Comparison of ENCODE assay signal across 19 mouse cellular contexts in genomic region chr10:85518111-85518409, GRCm38 (mm10).
DNase-seq lines count a peak whose midpoint lies in the region; ATAC-seq and TF ChIP-seq lines count a peak whose summit lies in the region.
"Had no signal": no experiment of that assay in that cellular context is flagged by ENCODE, and none has a peak within 500 bp of the region (broad histone marks: within the 10 kb centered on the region; RNA-seq: fewer than 3 reads in every experiment).

No protein-coding gene starts in this region.

- no peak overlapping the region for H3K9ac ChIP-seq in embryonic facial prominence, embryonic 11.5 days (replicated peaks; ENCODE audit: low read length)
- H3K9ac ChIP-seq in limb, embryonic 14.5 days (ENCODE audit: low read depth, low read length, severe bottlenecking) = no peak overlapping the region
- H3K9ac ChIP-seq: forebrain, embryonic 15.5 days; heart, embryonic 13.5 days had no signal

- no peak for DNase-seq in embryonic facial prominence, embryonic 10.5 days (ENCODE audit: low spot score)
- no peak for DNase-seq in embryonic facial prominence, embryonic 11.5 days (ENCODE audit: low spot score)
- no peak for DNase-seq in limb, embryonic 10.5 days (ENCODE audit: low spot score)
- DNase-seq in limb, embryonic 14.5 days (ENCODE audit: low spot score) = no peak
- no peak for DNase-seq in lung, postnatal 25 days (ENCODE audit: low spot score)
- DNase-seq in layer of hippocampus, adult 8-10 months (ENCODE audit: low spot score in 2 of 2) = no peak
- DNase-seq: adrenal gland, postnatal 10 days; cerebellum, adult 11-12 months; cerebellum, adult 9-11 months; cerebellum, postnatal 36 days; gastrocnemius, postnatal 36 days; heart, adult 11 months; heart, postnatal 36 days had no signal

- no peak for ATAC-seq in embryonic facial prominence, embryonic 11.5 days (replicated peaks; ENCODE audit: insufficient number of reproducible peaks, low FRiP score, low TSS enrichment, low read depth)
- peak; percentile 19; the same call in 1 of the 2 replicates for ATAC-seq in limb, embryonic 14.5 days (ENCODE audit: low FRiP score, low read depth)
- no peak for ATAC-seq in megakaryocyte, adult 5-6 weeks (ENCODE audit: poor library complexity, severe bottlenecking)
- no peak for ATAC-seq in inflammation-experienced regulatory T-cells, adult 6 months
- ATAC-seq: forebrain, embryonic 15.5 days; hindbrain, postnatal 0 days had no signal

- H3K4me2 ChIP-seq in embryonic facial prominence, embryonic 11.5 days (ENCODE audit: low read depth, low read length) = no peak overlapping the region
- no peak overlapping the region for H3K4me2 ChIP-seq in limb, embryonic 14.5 days (replicated peaks; ENCODE audit: low read depth, low read length, severe bottlenecking)
- H3K4me2 ChIP-seq: forebrain, embryonic 15.5 days; heart, embryonic 13.5 days had no signal

- no peak for TF ChIP-seq POLR2A in limb, embryonic 14.5 days (IDR thresholded peaks at IDR 0.05; ENCODE audit: borderline replicate concordance, extremely low read depth, insufficient read depth, insufficient read length)

- peaks cover 19% of the 10 kb centered on the region for H3K4me1 ChIP-seq in embryonic facial prominence, embryonic 10.5 days
- H3K4me1 ChIP-seq in embryonic facial prominence, embryonic 11.5 days (ENCODE audit: control insufficient read depth, insufficient read depth, low read length) = no peaks in the 10 kb centered on the region
- H3K4me1 ChIP-seq in limb, embryonic 10.5 days = peaks cover 36% of the 10 kb centered on the region
- H3K4me1 ChIP-seq in limb, embryonic 14.5 days (ENCODE audit: control insufficient read depth, insufficient read depth, low read length) = peaks cover 21% of the 10 kb centered on the region
- H3K4me1 ChIP-seq: forebrain, embryonic 15.5 days had no signal

- 82% methylated on average over 6 of the region's 6 CpGs for WGBS in embryonic facial prominence, embryonic 10.5 days
- WGBS in embryonic facial prominence, embryonic 11.5 days = 70% methylated on average over 6 of the region's 6 CpGs
- 84% methylated on average over 6 of the region's 6 CpGs for WGBS in limb, embryonic 10.5 days
- WGBS in limb, embryonic 14.5 days = 32% methylated on average over 6 of the region's 6 CpGs

- 0 out of 2 replicates have a peak, but pooled peaks cover 10% of the 10 kb centered on the region for H3K27me3 ChIP-seq in embryonic facial prominence, embryonic 10.5 days (replicated peaks; ENCODE audit: low read depth, poor library complexity, severe bottlenecking)
- no peaks in the 10 kb centered on the region for H3K27me3 ChIP-seq in embryonic facial prominence, embryonic 11.5 days (ENCODE audit: control insufficient read depth, insufficient read depth, low read length)
- no peaks in the 10 kb centered on the region for H3K27me3 ChIP-seq in limb, embryonic 10.5 days (ENCODE audit: low read depth, poor library complexity, severe bottlenecking)
- H3K27me3 ChIP-seq in limb, embryonic 14.5 days (ENCODE audit: control insufficient read depth, insufficient read depth, low read length) = no peaks in the 10 kb centered on the region
- H3K27me3 ChIP-seq: forebrain, embryonic 15.5 days; heart, embryonic 13.5 days had no signal

- peak overlapping the region; percentile 63 for H3K27ac ChIP-seq in embryonic facial prominence, embryonic 10.5 days (replicated peaks)
- 0 out of 2 replicates have a peak overlapping the region, but pooled peaks have one; percentile 1 for H3K27ac ChIP-seq in embryonic facial prominence, embryonic 11.5 days (replicated peaks; ENCODE audit: low read depth, low read length)
- H3K27ac ChIP-seq in limb, embryonic 10.5 days = peak overlapping the region; percentile 86
- H3K27ac ChIP-seq in limb, embryonic 14.5 days (replicated peaks; ENCODE audit: low read depth, low read length) = no peak overlapping the region
- H3K27ac ChIP-seq: forebrain, embryonic 15.5 days; heart, embryonic 13.5 days; hindbrain, postnatal 0 days had no signal

- H3K36me3 ChIP-seq in embryonic facial prominence, embryonic 10.5 days (replicated peaks) = no peaks in the 10 kb centered on the region
- no peaks in the 10 kb centered on the region for H3K36me3 ChIP-seq in embryonic facial prominence, embryonic 11.5 days (replicated peaks; ENCODE audit: control insufficient read depth, insufficient read depth, low read depth, low read length)
- no peaks in the 10 kb centered on the region for H3K36me3 ChIP-seq in limb, embryonic 10.5 days
- H3K36me3 ChIP-seq in limb, embryonic 14.5 days (ENCODE audit: control insufficient read depth, insufficient read depth, low read length) = no peaks in the 10 kb centered on the region
- H3K36me3 ChIP-seq: forebrain, embryonic 15.5 days; G1E; heart, embryonic 13.5 days had no signal

- H3K9me3 ChIP-seq in embryonic facial prominence, embryonic 10.5 days = no peaks in the 10 kb centered on the region
- no peaks in the 10 kb centered on the region for H3K9me3 ChIP-seq in embryonic facial prominence, embryonic 11.5 days (replicated peaks; ENCODE audit: control insufficient read depth, low read length)
- H3K9me3 ChIP-seq in limb, embryonic 10.5 days (replicated peaks) = no peaks in the 10 kb centered on the region
- no peaks in the 10 kb centered on the region for H3K9me3 ChIP-seq in limb, embryonic 14.5 days (ENCODE audit: control insufficient read depth, low read length)
- H3K9me3 ChIP-seq: forebrain, embryonic 15.5 days; heart, embryonic 13.5 days had no signal

- H3K4me3 ChIP-seq in embryonic facial prominence, embryonic 10.5 days = no peak overlapping the region
- H3K4me3 ChIP-seq in embryonic facial prominence, embryonic 11.5 days (ENCODE audit: low read depth, low read length) = no peak overlapping the region
- H3K4me3 ChIP-seq in limb, embryonic 10.5 days = no peak overlapping the region
- H3K4me3 ChIP-seq in limb, embryonic 14.5 days (replicated peaks; ENCODE audit: low read length) = no peak overlapping the region
- H3K4me3 ChIP-seq: forebrain, embryonic 15.5 days; heart, embryonic 13.5 days had no signal
